Mouse (Mus musculus) WW6 (cell line): ENCODE data around the gene Tcf7l2.

ENCODE experiments used
- DNase-seq: peaks from one replicate; pipeline ENCODE4 v3.0.0-alpha.2; 2013; ENCODE audit warnings: low read depth, low spot score

Tcf7l2 gene

DNA sequence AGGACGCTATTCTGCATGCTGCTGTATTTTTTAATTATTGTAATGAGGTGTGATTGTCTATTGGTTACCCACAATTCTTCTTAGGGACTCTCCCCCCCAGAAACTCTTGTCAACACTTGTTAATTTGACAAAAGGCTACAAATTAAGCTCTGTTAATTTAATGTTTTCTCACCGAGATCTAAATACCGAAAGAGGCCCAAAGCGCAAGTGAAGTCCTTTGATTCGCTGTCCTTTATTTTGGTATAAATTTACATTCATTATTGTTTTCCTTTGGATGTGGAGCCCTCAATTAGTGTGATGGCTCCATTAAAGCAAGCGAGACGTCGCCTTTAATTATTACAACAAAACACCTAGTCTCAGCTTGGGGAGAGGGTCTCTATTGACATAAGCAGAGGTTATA lies 170.3 kb downstream of the Tcf7l2 start:
- DNase-seq: no peak

DNA sequence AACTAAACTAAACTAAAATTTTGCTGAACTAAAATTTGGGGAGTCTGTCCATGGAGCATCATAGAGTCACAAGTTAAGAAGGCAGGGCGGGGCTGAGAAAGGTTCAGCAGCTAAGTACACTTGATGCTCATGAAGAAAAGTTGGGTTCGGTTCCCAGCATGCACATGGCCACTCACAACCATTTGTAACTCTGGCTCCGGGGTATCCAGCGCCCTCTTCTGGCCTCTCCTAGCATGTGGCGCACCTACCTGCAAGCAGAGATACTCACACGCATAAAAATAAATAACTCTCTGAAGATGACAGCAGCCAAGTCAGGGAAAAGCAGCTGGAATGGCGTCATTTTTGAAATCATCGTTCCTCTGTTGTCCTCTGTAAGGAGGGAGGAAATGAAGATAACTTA lies 171.2 kb downstream of the Tcf7l2 start:
- DNase-seq: no peak

DNA sequence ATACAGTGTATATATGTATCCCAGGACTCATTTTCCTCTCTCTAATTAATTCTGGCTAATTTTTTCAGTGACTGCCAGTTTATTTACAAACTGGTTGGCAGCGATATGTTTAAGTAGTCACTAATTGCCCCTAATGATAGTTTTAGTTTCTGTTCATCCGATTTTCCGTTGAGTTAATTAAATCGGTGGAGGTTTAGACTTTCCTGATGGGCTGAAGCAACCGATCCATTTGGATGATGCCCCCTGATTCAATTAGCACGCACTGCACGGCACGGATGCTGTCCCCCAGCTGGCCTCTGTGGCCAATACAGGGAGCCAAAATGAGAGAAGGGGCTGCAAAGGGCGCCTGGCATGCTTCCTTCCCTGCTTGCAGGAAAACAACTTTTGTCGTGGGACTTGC lies 172.0 kb downstream of the Tcf7l2 start:
- DNase-seq: no peak

DNA sequence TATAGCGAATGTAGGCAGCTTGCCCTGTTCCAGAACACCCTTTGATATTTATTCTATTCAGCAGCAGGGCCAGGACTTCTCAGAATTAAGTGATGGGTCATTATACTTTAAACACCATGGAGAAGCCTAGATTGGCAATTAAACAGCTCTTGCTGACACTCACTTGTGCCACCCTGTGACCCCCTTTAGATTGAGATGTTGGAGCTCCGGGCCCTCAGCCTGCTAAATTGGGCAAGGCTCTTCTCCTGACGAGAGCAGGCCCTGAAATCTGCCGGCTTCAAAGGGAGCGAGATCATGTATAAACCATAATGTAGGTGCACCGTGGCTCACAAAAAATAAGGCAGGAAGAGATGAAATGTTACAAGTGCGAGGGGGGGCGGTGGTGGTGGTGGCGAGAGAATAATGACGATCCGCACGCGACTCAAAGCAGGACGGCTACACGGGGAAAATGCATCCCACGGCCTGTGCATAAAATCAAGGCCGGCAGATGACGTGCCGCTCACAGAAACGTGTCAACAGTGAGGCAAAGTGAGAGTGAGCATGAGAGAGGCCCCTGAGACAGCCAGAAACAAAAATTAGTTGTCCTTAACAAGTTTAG lies 173.1 kb downstream of the Tcf7l2 start:
- no peak for DNase-seq

DNA sequence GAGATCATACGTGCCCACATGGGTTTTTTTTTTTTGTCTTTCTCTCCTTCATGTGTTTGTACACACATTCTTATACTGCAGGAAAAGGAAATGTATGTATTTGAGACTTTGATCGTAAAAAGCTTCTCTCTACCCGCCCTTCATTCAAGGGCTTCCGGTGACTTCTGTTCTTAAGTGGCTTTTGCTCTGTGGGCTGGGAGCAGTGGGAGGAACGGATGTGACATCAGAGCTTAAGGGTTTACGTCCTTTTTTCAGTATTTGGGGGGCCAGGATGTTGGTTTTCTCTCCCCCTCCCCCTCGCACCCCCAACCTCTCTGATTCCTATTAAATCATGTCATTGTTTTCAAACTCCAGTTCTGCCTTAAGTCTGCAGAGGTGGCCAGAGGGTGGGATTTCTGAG lies 173.9 kb downstream of the Tcf7l2 start:
- no peak for DNase-seq

DNA sequence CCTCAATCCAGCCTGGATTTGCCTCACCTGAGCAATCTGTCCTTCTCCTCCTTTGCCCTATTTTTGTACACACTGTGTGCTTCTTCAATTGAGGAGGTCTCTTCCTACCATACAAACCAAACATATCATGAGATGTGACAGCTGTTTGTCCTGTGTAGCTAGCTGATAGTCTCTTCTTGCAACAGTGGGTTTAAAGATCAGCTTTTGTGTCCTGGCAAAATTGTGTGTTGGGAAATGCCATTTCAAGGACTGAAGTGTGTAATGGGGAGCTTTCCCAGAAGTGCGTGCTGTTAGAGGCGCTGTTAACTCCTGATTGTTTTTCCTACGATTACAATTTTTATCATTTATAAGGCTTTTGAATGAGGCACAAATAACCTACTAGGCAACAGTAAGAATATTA lies 174.6 kb downstream of the Tcf7l2 start:
- no peak for DNase-seq

DNA sequence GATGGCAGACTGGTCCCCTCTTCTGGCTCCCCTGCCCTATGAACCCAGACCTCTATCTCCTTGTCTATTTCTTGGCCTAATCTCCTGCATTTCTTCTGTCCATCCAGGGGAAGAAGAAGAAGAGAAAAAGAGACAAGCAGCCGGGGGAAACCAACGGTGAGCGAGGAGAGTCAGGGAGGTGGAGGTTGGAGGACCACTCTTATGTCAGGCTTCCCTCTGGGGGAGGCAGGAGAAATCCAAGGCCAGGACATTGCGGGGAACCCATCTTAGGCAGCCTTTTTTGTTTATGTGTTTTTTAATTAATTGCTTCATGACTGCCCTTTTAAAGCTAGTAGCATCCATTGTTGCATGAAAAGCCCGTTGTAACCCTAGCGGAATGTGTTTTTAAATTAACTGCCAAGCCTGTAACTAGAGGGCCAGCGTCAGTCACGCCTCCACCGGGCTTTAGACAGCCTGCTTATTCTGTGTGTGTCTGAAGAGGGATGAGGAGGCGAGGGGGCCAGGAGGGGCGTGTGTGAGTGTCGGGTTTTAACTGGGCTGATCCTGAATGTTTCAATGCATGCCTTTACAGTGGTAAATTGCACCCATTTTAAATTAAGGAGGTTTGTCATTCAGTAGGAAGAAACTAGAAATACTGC lies 182.3 kb downstream of the Tcf7l2 start:
- no peak for DNase-seq

DNA sequence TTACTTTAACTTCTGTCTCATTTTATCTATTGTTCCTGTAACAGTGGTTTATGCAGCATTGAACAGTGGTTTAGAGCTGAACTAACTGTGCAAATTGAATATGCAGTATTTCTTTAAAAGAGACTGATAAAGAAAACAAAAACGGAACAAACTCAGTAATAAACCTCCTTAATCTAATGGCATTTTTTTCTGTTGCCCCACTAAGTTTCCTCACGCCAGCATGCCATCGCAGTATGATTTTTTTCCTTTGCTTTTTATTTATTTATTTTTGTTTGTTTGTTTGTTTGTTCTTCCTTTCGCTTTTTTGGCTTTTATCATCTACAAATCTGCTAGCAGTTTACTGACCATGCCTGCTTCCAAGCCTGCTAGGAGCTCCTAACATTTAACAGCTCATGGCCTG lies 183.2 kb downstream of the Tcf7l2 start:
- DNase-seq: no peak

DNA sequence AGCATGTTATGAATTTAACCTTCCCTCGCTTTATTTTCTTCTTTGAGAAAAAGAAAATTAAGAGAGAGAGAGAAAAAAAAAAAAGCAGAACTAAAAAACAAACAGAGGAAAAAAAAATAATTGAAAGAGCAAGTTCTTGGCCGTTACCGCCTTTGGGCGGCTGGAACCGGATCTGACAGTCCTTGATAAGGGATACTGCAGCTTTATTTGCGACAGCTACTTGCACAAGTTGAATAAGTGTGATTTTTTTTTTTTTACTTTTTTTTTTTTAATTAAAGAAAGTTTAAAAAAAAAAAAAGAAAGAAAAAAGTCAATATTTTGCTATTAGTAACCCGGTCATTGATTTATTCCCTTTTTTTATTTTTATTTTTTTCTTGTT lies 183.8 kb downstream of the Tcf7l2 start:
- no peak for DNase-seq

DNA sequence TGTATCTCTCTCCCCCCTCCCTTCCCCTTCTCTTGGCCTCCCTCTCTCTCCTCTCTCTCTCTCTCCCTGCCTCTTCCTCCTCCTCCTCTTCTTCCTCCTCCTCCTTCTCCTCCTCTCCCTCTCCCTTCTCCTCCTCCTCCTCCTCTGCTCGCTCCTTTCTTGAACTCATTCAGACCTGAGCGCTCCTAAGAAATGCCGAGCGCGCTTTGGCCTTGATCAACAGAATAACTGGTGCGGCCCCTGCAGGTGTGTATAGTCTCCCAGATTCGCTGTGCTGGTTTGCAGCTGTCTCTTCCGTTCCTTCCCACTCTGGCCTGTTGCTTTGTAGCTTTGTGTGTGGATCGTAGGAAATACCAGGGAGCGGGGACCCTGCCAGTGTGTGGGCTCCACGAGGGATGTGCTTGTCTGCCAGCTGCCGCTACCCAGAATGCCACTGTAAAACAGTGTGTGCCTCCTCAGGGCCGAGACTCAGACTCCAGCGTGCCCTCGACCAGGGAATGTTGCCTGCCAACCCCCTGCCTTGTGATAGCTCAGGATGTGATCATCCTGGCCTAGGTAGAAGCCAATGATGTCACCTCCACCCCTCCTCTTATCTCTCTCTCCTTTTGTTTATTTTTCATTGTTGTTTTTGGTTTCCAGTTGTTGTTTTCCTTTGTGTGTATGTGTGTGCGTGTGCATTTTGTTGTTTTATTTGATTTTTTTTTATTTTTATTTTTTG lies 184.3 kb downstream of the Tcf7l2 start:
- no peak for DNase-seq

DNA sequence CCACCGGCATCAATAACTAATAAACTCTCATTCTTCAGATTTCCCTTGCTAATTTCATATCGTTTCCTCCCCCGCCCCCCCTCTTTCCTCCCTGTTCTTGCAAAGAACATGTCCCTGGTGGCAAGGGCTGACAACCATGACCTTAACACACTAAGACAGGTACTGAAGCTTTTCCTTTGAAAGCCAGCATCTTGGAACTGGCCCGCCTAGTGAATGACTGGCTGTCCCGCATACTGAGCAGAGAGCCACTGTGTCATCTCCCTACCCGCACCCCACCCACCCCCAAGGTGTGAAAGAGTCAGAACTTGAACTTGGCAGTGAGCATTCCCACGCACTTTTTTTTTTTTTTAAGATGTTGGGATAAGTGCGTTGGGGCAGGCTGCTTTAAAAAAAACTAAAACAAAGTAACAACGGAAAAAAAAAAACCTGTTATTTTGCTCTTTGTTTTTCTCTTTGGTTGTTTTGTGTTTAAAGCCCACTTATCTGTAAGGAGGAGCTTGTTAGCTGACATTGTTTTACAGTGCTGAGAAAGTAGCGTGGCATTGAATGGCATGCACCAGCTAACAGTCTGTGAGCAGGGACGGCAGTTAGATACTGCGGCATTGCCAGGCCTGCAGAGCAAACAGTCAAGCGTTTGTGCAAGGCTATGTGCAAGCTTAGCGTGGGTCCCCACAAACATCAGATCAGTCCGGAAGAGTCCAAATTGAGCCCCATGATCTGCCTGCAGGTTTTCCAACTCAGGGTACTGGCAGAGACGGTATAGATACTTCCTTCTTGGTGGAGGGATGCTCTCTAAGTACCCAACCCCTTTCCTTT lies 185.4 kb downstream of the Tcf7l2 start:
- DNase-seq: no peak

DNA sequence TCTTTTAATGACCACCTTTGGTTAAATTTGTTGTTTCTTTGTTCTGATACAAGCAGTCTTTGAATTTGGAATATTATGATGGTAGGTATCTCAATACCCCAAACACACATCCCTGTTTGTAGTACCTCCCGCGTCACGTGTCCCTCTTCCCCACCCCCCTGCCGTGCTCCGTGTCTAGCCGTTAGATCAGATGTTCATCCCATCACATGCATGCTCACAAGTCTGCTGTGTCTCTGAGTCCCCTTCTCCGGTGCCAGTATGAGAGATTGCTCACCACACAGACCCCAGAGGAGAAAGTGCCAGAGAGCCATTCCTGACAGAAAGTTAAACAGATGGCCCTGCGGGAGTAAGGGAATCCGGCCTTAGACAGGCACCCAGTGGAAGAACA lies 186.0 kb downstream of the Tcf7l2 start:
- DNase-seq: no peak

DNA sequence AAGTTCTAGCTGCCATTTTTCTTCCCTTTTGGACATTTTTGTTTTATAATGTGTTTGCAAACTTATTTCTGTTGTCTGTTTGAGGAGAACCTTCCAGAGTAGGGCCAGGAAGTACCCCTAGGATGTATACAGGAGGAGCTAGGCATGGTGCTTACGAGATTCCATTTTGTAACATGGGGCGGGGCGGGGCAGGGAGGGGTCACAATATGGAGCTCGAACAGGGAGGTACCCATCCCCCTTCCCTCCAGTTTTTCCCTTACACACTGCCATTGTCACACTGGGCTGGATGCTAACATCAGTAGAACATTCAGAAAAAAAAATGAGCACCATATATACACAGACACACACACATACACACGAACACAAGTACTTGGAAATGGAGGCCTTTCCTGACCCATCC lies 187.1 kb downstream of the Tcf7l2 start:
- no peak for DNase-seq

DNA sequence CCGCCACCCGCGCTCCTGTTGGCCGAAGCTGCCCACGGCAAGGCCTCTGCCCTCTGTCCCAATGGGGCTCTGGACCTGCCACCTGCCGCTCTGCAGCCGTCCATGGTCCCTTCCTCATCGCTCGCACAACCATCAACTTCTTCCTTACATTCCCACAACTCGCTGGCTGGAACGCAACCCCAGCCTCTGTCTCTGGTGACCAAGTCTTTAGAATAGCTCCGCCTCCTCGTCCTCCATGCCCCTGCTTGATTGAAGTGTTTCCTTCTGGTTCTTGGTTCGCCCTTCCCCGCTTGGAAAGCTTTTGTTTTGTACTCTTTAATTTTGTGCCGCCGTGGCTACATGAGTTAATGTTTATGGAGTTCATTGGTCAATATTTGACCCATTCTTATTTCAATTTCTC lies 190.0 kb downstream of the Tcf7l2 start:
- DNase-seq: no peak

DNA sequence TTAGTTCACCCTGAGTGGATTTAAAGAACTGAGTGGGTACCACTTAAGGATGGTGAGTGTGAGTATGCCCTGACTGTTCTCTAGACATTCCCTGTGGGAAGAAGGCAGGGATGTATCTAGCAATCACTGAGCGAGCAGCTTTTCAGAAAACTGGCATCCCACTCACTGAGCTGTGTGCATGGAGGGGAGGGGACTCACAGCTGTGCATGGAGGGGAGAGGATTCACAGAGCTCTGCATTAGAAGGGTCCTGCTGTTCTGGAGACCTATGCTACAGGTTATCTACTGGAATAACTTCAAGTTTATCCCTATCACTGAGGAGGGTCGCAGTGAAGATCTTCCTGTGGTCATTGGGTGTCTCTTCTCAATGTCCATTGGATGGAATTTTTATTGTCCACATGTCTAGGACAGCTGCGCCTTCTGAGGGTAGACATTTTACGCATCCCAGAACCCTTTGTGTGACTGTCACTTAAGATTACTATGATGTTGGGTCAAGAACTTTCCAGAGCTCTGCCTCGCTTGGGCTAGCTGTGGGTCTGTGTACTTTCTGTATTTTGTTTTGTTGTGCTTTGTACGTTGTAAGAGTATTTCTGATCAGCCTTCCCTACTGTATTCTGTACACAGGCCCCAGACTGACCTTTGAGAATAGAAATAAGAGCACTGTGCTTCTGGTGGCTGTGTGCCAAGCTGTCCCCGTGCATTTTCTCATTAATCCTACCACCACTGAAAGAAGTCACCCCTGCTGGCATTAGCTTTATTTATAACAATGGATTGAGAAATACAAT lies 192.5 kb downstream of the Tcf7l2 start:
- DNase-seq: no peak

DNA sequence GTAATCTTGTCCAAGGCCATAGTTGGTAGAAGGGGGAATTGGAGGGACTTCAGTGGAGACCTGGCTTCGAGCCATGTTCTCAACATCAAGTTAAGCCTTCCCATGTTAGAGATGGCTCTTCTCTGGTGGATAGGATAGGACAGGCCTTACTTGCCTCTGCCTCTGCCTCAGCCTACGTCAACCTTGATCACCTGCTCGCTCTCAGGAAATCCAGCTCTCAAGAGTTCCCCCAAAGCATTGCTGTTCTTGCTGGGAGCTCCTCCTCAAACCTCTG lies 193.0 kb downstream of the Tcf7l2 start:
- DNase-seq: no peak

DNA sequence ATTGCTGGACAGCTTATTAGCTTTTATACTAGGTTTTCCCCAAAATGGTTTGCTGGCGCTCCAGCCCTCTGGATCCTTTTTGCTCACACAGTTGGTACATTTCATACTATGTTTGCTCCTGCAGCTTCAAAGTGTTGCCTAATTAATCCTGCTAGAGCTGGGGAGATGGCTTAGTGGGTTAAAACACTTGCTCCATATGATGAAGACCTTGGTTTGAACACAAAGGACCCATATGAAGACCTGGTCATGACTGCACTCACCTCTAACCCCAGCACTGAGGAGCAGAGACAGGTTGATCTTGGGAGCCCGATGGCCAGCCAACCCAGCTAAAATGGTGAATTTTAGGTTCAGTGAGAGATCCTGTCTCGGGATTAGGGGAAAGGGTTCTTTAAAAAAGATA lies 195.4 kb downstream of the Tcf7l2 start:
- no peak for DNase-seq

DNA sequence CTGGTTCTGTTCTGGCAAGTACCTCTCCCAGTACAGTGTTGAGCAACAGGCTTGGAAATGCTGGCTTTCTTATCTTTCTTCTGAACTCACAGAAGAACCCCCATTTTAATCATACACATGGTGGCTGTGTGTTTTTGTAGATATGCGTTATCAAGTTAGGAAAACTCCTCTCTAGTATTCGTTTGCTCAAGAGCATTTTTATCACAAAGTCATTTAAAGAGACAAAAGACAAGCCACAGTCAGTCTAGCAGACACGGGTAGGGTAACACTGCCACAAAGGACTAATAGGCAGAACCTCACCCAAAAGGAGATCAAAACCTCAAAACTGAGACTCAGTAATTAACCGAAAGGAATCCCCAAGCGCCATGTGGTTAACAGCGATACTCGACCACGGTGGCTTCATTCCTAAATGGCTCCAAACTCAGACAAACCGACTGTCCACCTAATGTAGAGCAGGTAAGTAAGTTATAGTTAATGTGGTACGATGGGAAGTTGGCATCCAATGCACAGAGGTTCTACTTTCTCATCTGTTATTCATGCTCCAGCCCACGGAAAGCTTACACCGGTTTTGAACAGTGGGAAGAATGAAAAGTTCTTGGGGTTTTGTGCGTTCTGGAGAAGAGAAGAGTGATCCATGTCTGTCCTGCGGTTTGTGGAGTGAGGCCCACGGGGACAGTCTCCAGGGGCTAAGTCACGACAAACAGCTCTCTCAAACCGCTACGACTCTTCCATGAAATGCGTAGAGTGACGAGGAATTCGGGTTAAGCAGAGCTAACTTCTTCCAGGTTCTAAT lies 196.8 kb downstream of the Tcf7l2 start:
- no peak for DNase-seq

DNA sequence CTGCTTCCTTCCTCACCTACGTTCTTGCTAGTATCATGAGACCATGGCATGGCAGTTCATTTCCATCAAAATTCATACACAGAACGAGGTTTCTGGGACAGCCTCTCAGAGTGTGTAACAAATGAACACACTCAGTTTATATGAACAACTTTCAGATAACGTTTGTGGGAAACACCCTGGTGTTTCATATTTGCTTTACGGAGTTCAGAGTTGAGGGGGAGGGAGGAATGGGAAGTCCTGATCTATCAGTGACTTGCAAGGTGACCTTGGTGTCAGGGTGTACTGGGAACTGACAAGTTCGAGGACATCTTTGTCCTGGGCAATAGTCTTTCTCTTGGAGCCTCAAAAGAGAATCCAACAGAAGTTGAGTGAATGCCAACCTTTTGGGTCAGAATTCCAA lies 197.5 kb downstream of the Tcf7l2 start:
- DNase-seq: no peak

DNA sequence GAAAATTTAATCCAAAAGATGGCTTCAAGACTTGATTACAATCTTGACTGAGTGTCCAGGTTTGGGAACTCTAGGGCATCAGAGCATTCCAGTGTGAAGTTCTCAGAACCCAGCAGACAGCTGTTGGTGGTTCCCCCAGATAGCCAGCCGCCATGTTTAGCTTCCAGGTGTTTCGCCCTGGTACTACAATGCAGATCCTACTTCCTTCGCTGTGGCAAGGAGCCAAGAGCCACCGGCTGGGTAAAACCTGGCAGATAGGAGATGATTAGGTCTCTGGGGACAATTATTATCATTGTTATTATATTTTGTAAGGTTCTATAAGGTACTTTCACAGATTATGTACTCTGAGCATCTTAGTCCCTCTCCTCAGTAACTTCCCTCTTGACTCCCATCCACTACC lies 198.1 kb downstream of the Tcf7l2 start:
- DNase-seq: no peak

DNA sequence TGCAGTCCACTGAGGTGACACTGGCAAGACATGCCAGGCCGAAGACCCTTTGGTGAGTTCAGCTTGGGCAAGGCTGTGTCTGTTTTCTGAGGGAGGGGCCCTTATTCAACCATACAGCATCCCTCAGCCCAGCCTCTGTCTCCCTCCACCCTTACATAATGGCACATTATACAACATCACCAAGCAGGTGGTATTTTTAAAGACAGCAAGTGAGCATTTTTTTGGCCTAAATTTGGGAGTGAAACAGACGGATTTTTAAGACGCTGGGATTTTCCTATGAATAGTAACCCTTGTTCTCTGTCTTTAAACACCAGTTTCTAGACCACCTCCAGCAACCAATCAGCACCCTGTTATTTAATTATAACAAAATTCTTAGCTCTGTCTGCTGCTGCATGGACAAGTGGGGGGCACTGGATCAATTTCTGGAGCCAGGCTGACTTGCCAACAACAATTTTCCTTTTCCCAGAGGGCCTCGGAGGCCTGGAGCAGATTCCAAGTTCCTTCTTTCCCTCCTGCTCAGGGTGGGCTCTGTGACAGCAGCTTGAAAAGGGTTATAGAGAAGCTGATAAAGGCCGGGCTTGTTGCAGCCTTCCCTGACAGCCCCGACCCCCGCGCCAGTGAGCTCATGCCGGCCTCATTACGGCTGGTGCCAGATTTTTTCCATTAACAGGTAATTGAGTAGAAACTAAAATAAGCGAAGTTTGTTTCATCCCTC lies 199.1 kb downstream of the Tcf7l2 start:
- no peak for DNase-seq
